In the genomic region with DNA sequence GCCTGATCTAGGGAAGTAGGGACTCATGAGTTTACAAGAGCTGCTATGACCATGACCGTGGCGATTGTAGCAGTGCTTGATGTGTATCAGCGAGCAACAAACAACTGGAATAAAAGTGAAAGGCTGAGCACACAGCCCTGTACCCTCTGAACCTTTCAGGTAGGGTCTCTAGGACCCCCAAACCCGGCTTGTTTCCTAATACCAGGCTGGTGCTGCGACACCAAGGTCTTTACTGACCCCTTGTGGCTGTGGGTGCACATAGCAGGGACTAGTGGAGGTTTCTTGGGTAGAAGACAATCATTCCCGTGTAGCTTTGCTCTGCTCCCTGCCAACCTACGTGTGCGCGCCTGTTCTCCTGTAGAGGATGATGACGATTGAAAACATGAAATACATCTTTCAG, we compare ENCODE assay signal across 9 mouse cellular contexts. TPM values are rescaled to one million over a fixed set of nuclear protein-coding genes. Genes with fewer than 3 reads are reported as not detected.
DNase-seq lines count a peak whose midpoint lies in the region; ATAC-seq and TF ChIP-seq lines count a peak whose summit lies in the region.
"Had no signal": no experiment of that assay in that cellular context is flagged by ENCODE, and none has a peak within 500 bp of the region (broad histone marks: within the 10 kb centered on the region; RNA-seq: fewer than 3 reads in every experiment).

No protein-coding gene starts in this region.

- no peaks in the 10 kb centered on the region for H3K36me3 ChIP-seq in heart, adult 2 months (ENCODE audit: control insufficient read depth, insufficient read depth, low read length)
- no peaks in the 10 kb centered on the region for H3K36me3 ChIP-seq in MEL (ENCODE audit: control insufficient read depth in 1 of 2, insufficient read depth in 2 of 2, low read length in 2 of 2)
- no peaks in the 10 kb centered on the region for H3K36me3 ChIP-seq in heart, postnatal 0 days (replicated peaks; ENCODE audit: control insufficient read depth, insufficient read depth, low read length)
- H3K36me3 ChIP-seq: lung, embryonic 15.5 days had no signal

- no peak for TF ChIP-seq POLR2A in heart, adult 2 months (IDR thresholded peaks at IDR 0.05; ENCODE audit: insufficient read depth, low read depth, low read length)
- no peak for TF ChIP-seq POLR2A in MEL (IDR thresholded peaks at IDR 0.05; ENCODE audit: control insufficient read depth in 1 of 2, insufficient read depth in 1 of 2, low read depth in 1 of 2, low read length in 2 of 2, poor library complexity in 1 of 2)

- DNase-seq in heart, adult 2 months: peak; percentile 45 to 65
- no peak for DNase-seq in heart, postnatal 25 days (ENCODE audit: low spot score)
- peak; percentile 81 for DNase-seq in MEL (ENCODE audit: low read depth, low spot score)
- peak; percentile 82 for DNase-seq in cerebellum, adult 8-10 months
- peak; percentile 31 for DNase-seq in heart, postnatal 0 days (ENCODE audit: low spot score)
- peak; percentile 50 to 51 for DNase-seq in layer of hippocampus, postnatal 36 days
- peak; percentile 22 to 41 for DNase-seq in spleen, postnatal 36 days (ENCODE audit: low spot score in 2 of 2)

- H3K9me3 ChIP-seq in MEL (replicated peaks; ENCODE audit: insufficient read depth, low read length): no peaks in the 10 kb centered on the region
- no peaks in the 10 kb centered on the region for H3K9me3 ChIP-seq in heart, postnatal 0 days (replicated peaks; ENCODE audit: control insufficient read depth, low read length)
- H3K9me3 ChIP-seq: lung, embryonic 15.5 days had no signal

- H3K9ac ChIP-seq in heart, adult 2 months (ENCODE audit: low read depth, low read length): no peak overlapping the region
- H3K9ac ChIP-seq in MEL (ENCODE audit: control insufficient read depth, low read depth, low read length, poor library complexity, severe bottlenecking): peak overlapping the region; percentile 37
- no peak overlapping the region for H3K9ac ChIP-seq in heart, postnatal 0 days (replicated peaks; ENCODE audit: low read depth, low read length)
- H3K9ac ChIP-seq: lung, embryonic 15.5 days had no signal

- no peak overlapping the region for H3K27ac ChIP-seq in heart, adult 2 months
- no peak overlapping the region for H3K27ac ChIP-seq in MEL (ENCODE audit: control insufficient read depth, low read depth, low read length)
- no peak overlapping the region for H3K27ac ChIP-seq in heart, postnatal 0 days (ENCODE audit: low read depth)
- H3K27ac ChIP-seq: lung, embryonic 15.5 days had no signal

- TF ChIP-seq RAD21 in MEL (IDR thresholded peaks at IDR 0.05; ENCODE audit: low read depth, low read length): peak; percentile 93

- no peaks in the 10 kb centered on the region for H3K79me2 ChIP-seq in heart, adult 2 months (replicated peaks; ENCODE audit: control insufficient read depth, insufficient read depth, low read length)
- no peaks in the 10 kb centered on the region for H3K79me2 ChIP-seq in MEL (ENCODE audit: control insufficient read depth, insufficient read depth, low read length, poor library complexity)

- no peak; the same call in 1 of the 2 replicates for TF ChIP-seq CTCF in heart, adult 2 months (IDR thresholded peaks at IDR 0.05)
- peak; percentile 89 to 95 (median 89) for TF ChIP-seq CTCF in MEL (IDR thresholded peaks at IDR 0.05 in 2 of 3, conservative IDR thresholded peaks at IDR 0.05 in 1 of 3; ENCODE audit: control insufficient read depth in 1 of 3, insufficient read depth in 1 of 3, low read depth in 2 of 3, low read length in 3 of 3, poor library complexity in 1 of 3, severe bottlenecking in 1 of 3)
- peak; percentile 85 for TF ChIP-seq CTCF in heart, postnatal 0 days (IDR thresholded peaks at IDR 0.05; ENCODE audit: low read depth)

- WGBS in heart, adult 2 months: 36% methylated on average over 10 of the region's 10 CpGs
- WGBS in heart, postnatal 0 days: 25% methylated on average over 10 of the region's 10 CpGs

- no peaks in the 10 kb centered on the region for H3K27me3 ChIP-seq in heart, adult 2 months (ENCODE audit: control insufficient read depth, insufficient read depth, low read length)
- H3K27me3 ChIP-seq in MEL (ENCODE audit: control insufficient read depth in 1 of 2, insufficient read depth in 2 of 2, low read length in 2 of 2): no peaks in the 10 kb centered on the region
- H3K27me3 ChIP-seq in heart, postnatal 0 days (ENCODE audit: control insufficient read depth, insufficient read depth, low read length): no peaks in the 10 kb centered on the region
- H3K27me3 ChIP-seq: lung, embryonic 15.5 days had no signal

- H3K4me3 ChIP-seq in heart, adult 2 months: no peak overlapping the region
- H3K4me3 ChIP-seq in MEL (ENCODE audit: control insufficient read depth in 1 of 2, insufficient read depth in 1 of 2, low read depth in 2 of 2, low read length in 2 of 2): peak overlapping the region in 1 of 2 experiments; percentile 34; a peak in 2 of 4 replicates
- H3K4me3 ChIP-seq in heart, postnatal 0 days (ENCODE audit: low read depth, low read length): no peak overlapping the region
- H3K4me3 ChIP-seq: lung, embryonic 15.5 days had no signal

- intact Hi-C loops in heart, adult 2 months (cut with DNase I): loop anchor here (1.0 to 5.0 kb wide), 3 partner anchors 93 to 295 kb away; no protein-coding TSS in a partner anchor
- intact Hi-C loops in heart, postnatal 25 days (cut with DNase I): loop anchor here (1.0 to 5.0 kb wide), 4 partner anchors 70 to 295 kb away; no protein-coding TSS in a partner anchor

- no peak for TF ChIP-seq EP300 in heart, adult 2 months (IDR thresholded peaks at IDR 0.05; ENCODE audit: insufficient read depth, low read depth, low read length)
- TF ChIP-seq EP300 in MEL (IDR thresholded peaks at IDR 0.05; ENCODE audit: low read depth in 1 of 2, low read length in 2 of 2): no peak
- no peak for TF ChIP-seq EP300 in heart, postnatal 0 days (IDR thresholded peaks at IDR 0.05; ENCODE audit: low read depth)

- no peaks in the 10 kb centered on the region for H3K4me1 ChIP-seq in heart, adult 2 months (ENCODE audit: control insufficient read depth, insufficient read depth, low read length)
- peaks cover 0 to 10% of the 10 kb centered on the region in 2 experiments; a peak in 1 of 4 replicates for H3K4me1 ChIP-seq in MEL (ENCODE audit: control insufficient read depth in 1 of 2, insufficient read depth in 2 of 2, low read length in 2 of 2)
- H3K4me1 ChIP-seq in heart, postnatal 0 days (ENCODE audit: control insufficient read depth, insufficient read depth): no peaks in the 10 kb centered on the region
- H3K4me1 ChIP-seq: lung, embryonic 15.5 days had no signal

- ATAC-seq in heart, postnatal 0 days (ENCODE audit: insufficient read depth, low read depth): no peak; the same call in 1 of the 2 replicates
- ATAC-seq in megakaryocyte, adult 5-6 weeks (ENCODE audit: poor library complexity, severe bottlenecking): peak; percentile 81

- H3K4me2 ChIP-seq in heart, postnatal 0 days (ENCODE audit: low read depth, low read length): no peak overlapping the region
- H3K4me2 ChIP-seq: lung, embryonic 15.5 days had no signal

TF ChIP-seq in MEL, 35 proteins besides CTCF, POLR2A, EP300 and RAD21:
- TF ChIP-seq SMC3 (IDR thresholded peaks at IDR 0.05; ENCODE audit: low read depth, low read length) (peak; percentile 90), MEF2A (IDR thresholded peaks at IDR 0.05; ENCODE audit: extremely low read depth, insufficient replicate concordance, low read depth, low read length, poor library complexity, severe bottlenecking) (no peak), ZC3H11A (IDR thresholded peaks at IDR 0.05; ENCODE audit: low read depth, low read length) (peak; percentile 89), SIN3A (IDR thresholded peaks at IDR 0.05; ENCODE audit: low read length) (0 out of 2 replicates have a peak, but pooled peaks have one; percentile 27), KAT2A (conservative IDR thresholded peaks at IDR 0.05; ENCODE audit: low read depth, low read length) (no peak), MAZ (IDR thresholded peaks at IDR 0.05; ENCODE audit: low read depth, low read length) (peak; percentile 46; the same call in 1 of the 2 replicates), MXI1 (IDR thresholded peaks at IDR 0.05; ENCODE audit: low read depth, low read length) (no peak)

RNA-seq across cellular contexts. Expression of a gene that starts 15.8 kb away (rescaled TPM):
- total RNA-seq in heart, adult 2 months (2021): 10 to 100 TPM; 31.6 to 52.2 TPM
- polyA plus RNA-seq in heart, adult 2 months (2012; rRNA removed): 39.9 and 51.2 TPM in 2 replicates
- total RNA-seq in heart, postnatal 25 days (2021): 10 to 100 TPM; 46.4 to 61.3 TPM
- 18.2 and 23.3 TPM in 2 replicates for total RNA-seq in MEL (2012; rRNA removed)
- 10 to 100 TPM in 1 of 2 experiments, not detected in 1; 58.1 TPM for polyA plus RNA-seq in MEL (2012; ENCODE audit: insufficient read depth in 1 of 2, insufficient read length in 2 of 2, low read depth in 1 of 2, low replicate concordance in 2 of 2, missing spikeins in 1 of 2)
- total RNA-seq in heart, postnatal 0 days (2014; rRNA removed; ENCODE audit: low replicate concordance): 106 and 123 TPM in 2 replicates
- polyA plus RNA-seq in heart, postnatal 0 days (2015; fragmentation: Nextera tagmentation; extraction: Ambion mirVana): 51.0 and 74.0 TPM in 2 replicates
- total RNA-seq in layer of hippocampus, postnatal 36 days (2021): 1 to 10 TPM; 1.6 to 1.8 TPM
- total RNA-seq in megakaryocyte, adult 5-6 weeks (2015): 0.65 and 1.1 TPM in 2 replicates
- total RNA-seq in megakaryocyte, adult 5-6 weeks (2017): 0.33 and 1.6 TPM in 2 replicates
